Mouse (Mus musculus): ENCODE results near the gene Capn5.
"Not testable (repeated sequence)": the region's sequence is repeated elsewhere in the genome, so short reads cannot be mapped to it uniquely, and the experiment has no call there.

The Capn5 gene

GRCm38 (mm10) chr7:98177929-98178559 is at the start of gene Capn5:
Capn5 (minus strand) TSS chr7:98178274.
- DNase-seq: peak; percentile 68 to 77

- DNase-seq: no peak
Observed at GRCm38 (mm10) chr7:98223796-98224195, 45.7 kb upstream of the Capn5 start.

- DNase-seq: peak; percentile 16 to 35
Observed at GRCm38 (mm10) chr7:98216713-98217112, 38.6 kb upstream of the Capn5 start.

- DNase-seq: no peak
Observed at GRCm38 (mm10) chr7:98202946-98203345, 24.9 kb upstream of the Capn5 start.

GRCm38 (mm10) chr7:98201493-98202028 is 23.5 kb upstream of the Capn5 start:
- DNase-seq: no peak

- DNase-seq: no peak
Observed at GRCm38 (mm10) chr7:98200396-98200795, 22.3 kb upstream of the Capn5 start.

GRCm38 (mm10) chr7:98199381-98199780 is 21.3 kb upstream of the Capn5 start, which contains the start of gene B3gnt6:
B3gnt6 (minus strand) TSS chr7:98199481.
- no peak for DNase-seq

- DNase-seq: no peak
Observed at GRCm38 (mm10) chr7:98195151-98195801, 17.2 kb upstream of the Capn5 start.

GRCm38 (mm10) chr7:98194026-98194792 is 16.1 kb upstream of the Capn5 start:
- peak in 1 of 2 experiments; percentile 33 for DNase-seq

GRCm38 (mm10) chr7:98193515-98194025 is 15.5 kb upstream of the Capn5 start:
- peak; percentile 51 to 69 for DNase-seq

- peak; percentile 31 to 45 for DNase-seq
Observed at GRCm38 (mm10) chr7:98191571-98192250, 13.6 kb upstream of the Capn5 start.

GRCm38 (mm10) chr7:98190578-98190977 is 12.5 kb upstream of the Capn5 start:
- DNase-seq: no peak

GRCm38 (mm10) chr7:98189745-98190144 is 11.7 kb upstream of the Capn5 start:
- no peak for DNase-seq

GRCm38 (mm10) chr7:98188680-98189079 is 10.6 kb upstream of the Capn5 start:
- no peak for DNase-seq

- DNase-seq: no peak
Observed at GRCm38 (mm10) chr7:98188238-98188637, 10.2 kb upstream of the Capn5 start.

GRCm38 (mm10) chr7:98187332-98187731 is 9.3 kb upstream of the Capn5 start:
- not testable (repeated sequence) for DNase-seq

GRCm38 (mm10) chr7:98186637-98187036 is 8.6 kb upstream of the Capn5 start:
- DNase-seq: no peak

- DNase-seq: peak; percentile 28 to 39
Observed at GRCm38 (mm10) chr7:98185326-98185725, 7.3 kb upstream of the Capn5 start.

- DNase-seq: no peak
Observed at GRCm38 (mm10) chr7:98178560-98179231, 622 bp upstream of the Capn5 start.

GRCm38 (mm10) chr7:98177566-98177928 is 527 bp downstream of the Capn5 start:
- no peak for DNase-seq

- DNase-seq: no peak
Observed at GRCm38 (mm10) chr7:98177071-98177485, 996 bp downstream of the Capn5 start.
